8 mouse cellular contexts compared by ENCODE assay signal in genomic region chr4:123956703-123957491, GRCm38 (mm10). TPM values are rescaled to one million over a fixed set of nuclear protein-coding genes. Genes with fewer than 3 reads are reported as not detected.
DNase-seq lines count a peak whose midpoint lies in the region; ATAC-seq lines count a peak whose summit lies in the region.

No protein-coding gene starts in this region.

- WGBS in hindbrain, embryonic 12.5 days: 8% methylated on average over 31 of the region's 31 CpGs

- no peaks in the 10 kb centered on the region for H3K36me3 ChIP-seq in hindbrain, embryonic 12.5 days

- DNase-seq in T-cell, adult 2 months (ENCODE audit: low spot score): peak; percentile 20
- peak; percentile 78 to 85 for DNase-seq in cerebellum, postnatal 36 days
- peak; percentile 62 to 65 for DNase-seq in frontal cortex, postnatal 25 days (ENCODE audit: low spot score in 2 of 2)
- DNase-seq in layer of hippocampus, postnatal 14 days (ENCODE audit: low spot score in 2 of 2): peak; percentile 70 to 71
- DNase-seq in lung, postnatal 10 days: peak; percentile 82
- peak; percentile 25 for DNase-seq in retina, adult 2 months (ENCODE audit: low read depth, low spot score)
- peak; percentile 53 to 58 for DNase-seq in thymus, postnatal 36 days

- peak overlapping the region; percentile 5; the same call in 1 of the 2 replicates for H3K4me3 ChIP-seq in hindbrain, embryonic 12.5 days

- no peak overlapping the region for H3K27ac ChIP-seq in hindbrain, embryonic 12.5 days

- no peaks in the 10 kb centered on the region for H3K9me3 ChIP-seq in hindbrain, embryonic 12.5 days (replicated peaks)

- H3K4me1 ChIP-seq in hindbrain, embryonic 12.5 days: peaks cover 16% of the 10 kb centered on the region

- H3K4me2 ChIP-seq in hindbrain, embryonic 12.5 days (replicated peaks): peak overlapping the region; percentile 41

- ATAC-seq in hindbrain, embryonic 12.5 days (ENCODE audit: low FRiP score): peak; percentile 73

- H3K9ac ChIP-seq in hindbrain, embryonic 12.5 days: no peak overlapping the region

- peaks cover 16% of the 10 kb centered on the region for H3K27me3 ChIP-seq in hindbrain, embryonic 12.5 days

RNA-seq across cellular contexts. Expression of gene 4930535I16Rik, which starts 39.1 kb away (rescaled TPM):
- polyA plus RNA-seq in hindbrain, embryonic 12.5 days (2016; fragmentation: Nextera tagmentation; extraction: Ambion mirVana): not detected in 2 replicates
- total RNA-seq in layer of hippocampus, postnatal 14 days (2021): not detected

RNA-seq across cellular contexts. Expression of gene Rragc, which starts 39.7 kb away (rescaled TPM):
- 63.3 and 69.0 TPM in 2 replicates for polyA plus RNA-seq in hindbrain, embryonic 12.5 days (2016; fragmentation: Nextera tagmentation; extraction: Ambion mirVana)
- total RNA-seq in layer of hippocampus, postnatal 14 days (2021): 10 to 100 TPM; 51.5 TPM

RNA-seq across cellular contexts. Expression of gene Mycbp, which starts 52.3 kb away (rescaled TPM):
- 48.9 and 56.1 TPM in 2 replicates for polyA plus RNA-seq in hindbrain, embryonic 12.5 days (2016; fragmentation: Nextera tagmentation; extraction: Ambion mirVana)
- total RNA-seq in layer of hippocampus, postnatal 14 days (2021): 10 to 100 TPM; 11.8 to 12.6 TPM

Comparison
In these comparisons a context has a peak if more than half of its experiments do, and no peak if none do; other contexts are left out.
1. DNase-seq: peak in every context shown above with its lines; median percentile 82 in lung, postnatal 10 days; 82 in cerebellum, postnatal 36 days; 70 in layer of hippocampus, postnatal 14 days; 64 in frontal cortex, postnatal 25 days; 56 in thymus, postnatal 36 days; 25 in retina, adult 2 months; 20 in T-cell, adult 2 months.